Mouse (Mus musculus) hindbrain, embryonic 10.5 days (tissue): ENCODE measurements around the gene Mdm1. TPM values are rescaled to one million over a fixed set of nuclear protein-coding genes. Genes with fewer than 3 reads are reported as not detected.
A peak's percentile ranks its signal among the peaks of the same experiment; 100 is the strongest.

Experiments used
- DNase-seq: peaks from one replicate; pipeline ENCODE4 v3.0.0-alpha.2; 2017; ENCODE audit warnings: low spot score
- H3K27ac ChIP-seq: fragments of 300-500 bp; sonication (generic); 2 replicates; pipeline ENCODE4 v1.5.1; 2016; ENCODE audit warnings: mild to moderate bottlenecking, moderate library complexity
- H3K27me3 ChIP-seq: fragments of 300-500 bp; sonication (generic); 2 replicates; pipeline ENCODE4 v1.6.1; 2016; ENCODE audit warnings: mild to moderate bottlenecking; ENCODE audit not compliant: poor library complexity, insufficient read depth, severe bottlenecking
- H3K36me3 ChIP-seq: fragments of 300-500 bp; sonication (generic); 2 replicates; pipeline ENCODE4 v1.6.1; 2016; ENCODE audit warnings: mild to moderate bottlenecking, moderate library complexity
- H3K4me1 ChIP-seq: fragments of 300-500 bp; sonication (generic); replicated peaks from 2 replicates; pipeline ENCODE4 v1.6.1; 2016; ENCODE audit warnings: mild to moderate bottlenecking
- H3K4me3 ChIP-seq: fragments of 300-500 bp; sonication (generic); 2 replicates; pipeline ENCODE4 v1.5.1; 2016; ENCODE audit warnings: mild to moderate bottlenecking, moderate library complexity
- H3K9me3 ChIP-seq: fragments of 300-500 bp; sonication (generic); 2 replicates; pipeline ENCODE4 v1.6.1; 2016; ENCODE audit warnings: mild to moderate bottlenecking, moderate library complexity
- WGBS: fragments of 180-500 bp; shearing (Covaris S2); methylation state at CpG from one replicate; pipeline ENCODE4 v1.1.7; 2016; 5-methylcytosine and 5-hydroxymethylcytosine counted together
- polyA plus RNA-seq: library from polyadenylated mRNA; unstranded; fragments of >200 nt; fragmentation: Nextera tagmentation; extraction: Ambion mirVana; gene quantifications from 2 replicates; pipeline ENCODE4 v1.2.1, GENCODE M21; 2016

The Mdm1 gene
- polyA plus RNA-seq: 52.1 and 53.5 TPM in 2 replicates

GRCm38 (mm10) chr10:118141018-118141883 is at the start of gene Mdm1:
Gene Mdm1, plus strand, starts transcription at chr10:118141811.
- Histone ChIP-seq H3K9me3 (no peaks in the 10 kb centered on the region), H3K27ac (peak within 1 kb of the TSS; percentile 89), H3K27me3 (no peaks in the 10 kb centered on the region), H3K36me3 (peaks cover 25% of the 10 kb centered on the region), H3K4me3 (peak within 1 kb of the TSS; percentile 96), H3K4me1 (peaks cover 32% of the 10 kb centered on the region)
- DNase-seq: peak; percentile 99
- WGBS: 6% methylated on average over 47 of the region's 47 CpGs

GRCm38 (mm10) chr10:118092745-118093144 is 48.9 kb upstream of the Mdm1 start:
- Histone ChIP-seq H3K27ac (no peak overlapping the region), H3K4me3 (no peak overlapping the region), H3K36me3 (no peaks in the 10 kb centered on the region), H3K9me3 (peaks cover 5% of the 10 kb centered on the region; the same call in 1 of the 2 replicates), H3K27me3 (no peaks in the 10 kb centered on the region), H3K4me1 (peaks cover 28% of the 10 kb centered on the region)
- 82% methylated on average over 6 of the region's 6 CpGs for WGBS
- DNase-seq: no peak

- H3K4me1 ChIP-seq: peaks cover 18% of the 10 kb centered on the region
- no peaks in the 10 kb centered on the region for H3K36me3 ChIP-seq
- no peak overlapping the region for H3K4me3 ChIP-seq
- WGBS: 63% methylated on average over 9 of the region's 9 CpGs
- H3K27ac ChIP-seq: 0 out of 2 replicates have a peak overlapping the region, but pooled peaks have one; percentile 35
- no peaks in the 10 kb centered on the region for H3K27me3 ChIP-seq
- H3K9me3 ChIP-seq: peaks cover 5% of the 10 kb centered on the region; the same call in 1 of the 2 replicates
- no peak for DNase-seq
Observed at GRCm38 (mm10) chr10:118093728-118094127, 47.9 kb upstream of the Mdm1 start.

- Histone ChIP-seq H3K27me3 (no peaks in the 10 kb centered on the region), H3K4me1 (peaks cover 18% of the 10 kb centered on the region), H3K27ac (no peak overlapping the region), H3K4me3 (no peak overlapping the region), H3K9me3 (peaks cover 5% of the 10 kb centered on the region; the same call in 1 of the 2 replicates), H3K36me3 (no peaks in the 10 kb centered on the region)
- DNase-seq: no peak
- WGBS: 84% methylated on average over 4 of the region's 4 CpGs
Observed at GRCm38 (mm10) chr10:118094853-118095252, 46.8 kb upstream of the Mdm1 start.

- H3K27ac ChIP-seq: no peak overlapping the region
- no peak for DNase-seq
- no peak overlapping the region for H3K4me3 ChIP-seq
- H3K9me3 ChIP-seq: peaks cover 5% of the 10 kb centered on the region; the same call in 1 of the 2 replicates
- WGBS: 80% methylated on average over 6 of the region's 6 CpGs
- H3K36me3 ChIP-seq: no peaks in the 10 kb centered on the region
- H3K27me3 ChIP-seq: no peaks in the 10 kb centered on the region
- H3K4me1 ChIP-seq: peaks cover 18% of the 10 kb centered on the region
Observed at GRCm38 (mm10) chr10:118096223-118096622, 45.4 kb upstream of the Mdm1 start.

GRCm38 (mm10) chr10:118097898-118098297 is 43.7 kb upstream of the Mdm1 start:
- H3K9me3 ChIP-seq: peaks cover 5% of the 10 kb centered on the region; the same call in 1 of the 2 replicates
- H3K27me3 ChIP-seq: no peaks in the 10 kb centered on the region
- no peak overlapping the region for H3K4me3 ChIP-seq
- peaks cover 11% of the 10 kb centered on the region for H3K4me1 ChIP-seq
- WGBS: 85% methylated on average over 3 of the region's 3 CpGs
- H3K36me3 ChIP-seq: no peaks in the 10 kb centered on the region
- no peak overlapping the region for H3K27ac ChIP-seq
- no peak for DNase-seq

GRCm38 (mm10) chr10:118100570-118100969 is 41.0 kb upstream of the Mdm1 start:
- WGBS: 62% methylated on average over 5 of the region's 5 CpGs
- DNase-seq: no peak
- H3K27me3 ChIP-seq: peaks cover 6% of the 10 kb centered on the region; the same call in 1 of the 2 replicates
- H3K27ac ChIP-seq: no peak overlapping the region
- no peak overlapping the region for H3K4me3 ChIP-seq
- peaks cover 14% of the 10 kb centered on the region for H3K4me1 ChIP-seq
- H3K36me3 ChIP-seq: no peaks in the 10 kb centered on the region
- peaks cover 5% of the 10 kb centered on the region; the same call in 1 of the 2 replicates for H3K9me3 ChIP-seq

- Histone ChIP-seq H3K4me1 (peaks cover 14% of the 10 kb centered on the region), H3K27me3 (peaks cover 6% of the 10 kb centered on the region), H3K27ac (no peak overlapping the region), H3K9me3 (peaks cover 5% of the 10 kb centered on the region; the same call in 1 of the 2 replicates), H3K36me3 (no peaks in the 10 kb centered on the region), H3K4me3 (no peak overlapping the region)
- WGBS: 81% methylated on average over 2 of the region's 2 CpGs
- no peak for DNase-seq
Observed at GRCm38 (mm10) chr10:118101056-118101455, 40.6 kb upstream of the Mdm1 start.

GRCm38 (mm10) chr10:118103020-118103666 is 38.5 kb upstream of the Mdm1 start:
- H3K27me3 ChIP-seq: peaks cover 6% of the 10 kb centered on the region
- DNase-seq: peak; percentile 87
- H3K27ac ChIP-seq: peak overlapping the region; percentile 87
- peaks cover 14% of the 10 kb centered on the region for H3K4me1 ChIP-seq
- WGBS: 1% methylated on average over 20 of the region's 20 CpGs
- peak overlapping the region; percentile 56 for H3K4me3 ChIP-seq
- no peaks in the 10 kb centered on the region for H3K9me3 ChIP-seq
- no peaks in the 10 kb centered on the region for H3K36me3 ChIP-seq

GRCm38 (mm10) chr10:118103906-118104305 is 37.7 kb upstream of the Mdm1 start:
- DNase-seq: no peak

GRCm38 (mm10) chr10:118107031-118107430 is 34.6 kb upstream of the Mdm1 start:
- WGBS: 84% methylated on average over 9 of the region's 9 CpGs
- H3K9me3 ChIP-seq: no peaks in the 10 kb centered on the region
- no peaks in the 10 kb centered on the region for H3K36me3 ChIP-seq
- no peak overlapping the region for H3K4me3 ChIP-seq
- H3K27ac ChIP-seq: no peak overlapping the region
- peaks cover 34% of the 10 kb centered on the region for H3K4me1 ChIP-seq
- H3K27me3 ChIP-seq: peaks cover 6% of the 10 kb centered on the region
- DNase-seq: no peak

More at GRCm38 (mm10) chr10:118103906-118104305, 37.7 kb upstream of the Mdm1 start:
- Histone ChIP-seq H3K4me1 (peaks cover 14% of the 10 kb centered on the region), H3K4me3 (peak overlapping the region; percentile 56; the same call in 1 of the 2 replicates), H3K9me3 (no peaks in the 10 kb centered on the region), H3K27me3 (peaks cover 6% of the 10 kb centered on the region), H3K27ac (peak overlapping the region; percentile 87), H3K36me3 (no peaks in the 10 kb centered on the region)
- 78% methylated on average over 10 of the region's 10 CpGs for WGBS

GRCm38 (mm10) chr10:118110006-118110920 is 31.3 kb upstream of the Mdm1 start:
- 16% methylated on average over 8 of the region's 8 CpGs for WGBS
- H3K4me1 ChIP-seq: peaks cover 33% of the 10 kb centered on the region
- peaks cover under 1% of the 10 kb centered on the region for H3K27me3 ChIP-seq
- no peak overlapping the region for H3K4me3 ChIP-seq
- H3K9me3 ChIP-seq: no peaks in the 10 kb centered on the region
- no peaks in the 10 kb centered on the region for H3K36me3 ChIP-seq
- peak overlapping the region; percentile 41 for H3K27ac ChIP-seq
- peak; percentile 49 for DNase-seq
